Mouse (Mus musculus): ENCODE results near the gene Smad1.
A peak's percentile ranks its signal among the peaks of the same experiment; 100 is the strongest.
"Not testable (repeated sequence)": the region's sequence is repeated elsewhere in the genome, so short reads cannot be mapped to it uniquely, and the experiment has no call there.

The Smad1 gene

DNA sequence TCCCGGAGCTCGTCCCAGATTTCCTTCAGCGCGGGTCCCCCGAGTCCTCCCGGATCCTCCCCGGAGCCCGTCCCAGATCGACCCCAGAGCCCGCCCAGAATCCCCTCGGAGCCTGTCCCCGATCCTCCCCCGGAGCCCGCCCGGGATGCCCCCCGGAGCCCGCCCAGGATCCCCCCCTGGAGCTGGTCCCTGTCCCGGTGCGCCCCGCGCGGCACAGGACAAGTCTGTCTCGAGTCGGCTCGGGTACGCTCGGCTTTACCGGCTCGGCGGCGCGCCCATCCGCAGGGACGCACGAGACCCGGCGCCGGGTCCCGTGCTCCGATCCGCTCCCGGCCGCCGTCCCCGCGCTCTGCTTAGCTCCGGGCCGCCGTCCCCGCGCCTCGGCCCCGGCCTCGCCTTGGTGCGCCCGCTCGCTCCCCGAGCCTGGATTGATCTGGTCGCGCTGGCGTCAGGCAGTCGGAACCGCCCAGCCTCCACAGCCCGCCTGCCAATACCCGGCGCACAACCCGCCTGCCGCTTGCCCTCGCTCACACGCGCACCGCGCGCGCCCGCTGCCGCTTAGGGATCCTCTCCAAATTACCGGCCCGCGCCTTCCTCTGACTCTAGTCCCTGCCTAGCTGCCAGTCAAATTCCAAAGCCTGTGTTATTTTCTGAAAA lies at the start of gene Smad1:
Gene Smad1 (minus strand): TSS at position 525 of the 657 bp plus-strand sequence.
- DNase-seq (ENCODE audit: low spot score in 2 of 2) = peak; percentile 96 to 98

DNA sequence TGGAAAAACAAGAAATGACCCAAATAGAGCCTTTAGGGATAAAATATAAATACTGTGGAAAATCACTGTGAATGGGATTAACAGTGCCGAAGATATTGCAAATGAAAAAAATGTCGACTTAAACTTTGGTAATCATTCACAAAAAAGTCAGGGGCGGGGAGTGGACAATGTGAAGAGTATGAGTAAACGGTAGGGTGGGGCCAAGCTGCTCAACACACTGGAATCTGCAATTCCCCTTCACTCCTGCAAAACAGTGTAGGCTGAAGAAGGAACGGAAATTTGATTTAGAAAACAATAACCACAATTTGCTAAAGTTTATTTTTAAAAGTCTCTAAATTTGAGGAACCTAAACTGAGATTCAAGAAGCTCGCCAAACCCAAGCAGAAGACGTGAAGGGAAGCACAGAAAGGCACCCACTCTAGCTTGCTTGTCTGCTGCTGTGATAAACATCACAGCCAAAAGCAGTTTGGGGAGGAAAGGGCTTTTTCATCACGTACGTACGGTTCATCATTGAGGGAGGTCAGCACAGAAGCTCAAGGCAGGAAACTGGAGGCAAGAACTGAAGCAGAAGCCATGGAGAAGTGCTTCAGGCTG lies 48.0 kb upstream of the Smad1 start:
- peak in 1 of 2 experiments; percentile 2 for DNase-seq (ENCODE audit: low spot score in 2 of 2)

DNA sequence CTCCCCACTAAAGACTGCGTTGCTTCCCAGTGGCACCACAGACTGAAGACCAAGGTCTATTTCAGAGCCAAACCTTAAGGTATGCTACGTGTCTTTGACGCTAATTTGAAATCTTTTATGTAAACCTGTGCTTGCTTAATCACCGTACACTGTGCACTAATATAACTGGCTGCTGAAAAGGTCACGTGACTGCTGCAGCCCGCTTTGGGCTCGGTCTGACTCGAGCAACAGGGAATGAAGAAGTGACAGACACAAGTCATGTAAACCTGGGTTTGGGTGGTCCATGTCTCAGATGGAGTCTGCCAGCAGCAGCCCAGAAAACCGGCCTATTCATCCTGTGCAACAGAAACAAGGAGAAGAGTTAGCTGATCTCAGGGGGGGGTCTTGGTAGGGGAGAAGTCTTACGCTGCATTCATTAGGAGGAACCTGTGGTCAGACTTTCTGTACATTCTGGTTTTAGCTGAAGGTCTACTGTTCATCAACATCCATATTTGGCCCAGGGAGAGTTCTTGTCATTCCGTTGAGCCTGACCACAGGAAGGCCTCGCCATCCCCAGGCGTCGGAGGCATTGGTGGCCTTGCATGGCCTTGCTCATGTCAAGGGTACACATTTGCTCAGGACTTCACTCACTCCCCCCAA lies 44.3 kb upstream of the Smad1 start:
- DNase-seq (ENCODE audit: low spot score in 2 of 2) = no peak

DNA sequence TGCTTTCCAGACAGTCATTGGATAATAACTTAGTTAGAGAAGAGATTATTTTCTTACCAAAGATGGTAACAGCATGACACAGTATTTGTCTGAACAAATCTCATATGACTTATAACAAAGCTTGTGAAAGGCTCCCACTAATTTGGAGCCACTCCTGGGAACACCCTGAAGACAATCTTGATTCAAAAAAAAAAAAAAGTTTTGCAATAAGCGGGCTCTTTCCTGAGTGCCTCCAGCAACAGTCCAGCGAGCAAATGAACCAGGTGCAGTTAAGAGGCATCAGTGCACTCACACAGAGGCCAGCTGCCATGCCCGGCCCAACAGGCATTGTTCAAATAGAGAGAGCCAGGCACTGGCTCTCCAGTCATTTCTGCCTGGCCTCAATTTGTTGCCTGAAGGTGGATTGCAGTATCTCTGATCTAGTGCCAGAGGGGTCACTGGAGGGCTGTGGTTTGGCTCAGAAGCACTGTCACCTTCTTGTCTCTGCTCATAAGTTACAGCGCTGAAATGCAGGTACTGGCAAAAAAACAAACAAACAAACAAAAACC lies 34.7 kb upstream of the Smad1 start:
- DNase-seq (ENCODE audit: low spot score in 2 of 2) = no peak

DNA sequence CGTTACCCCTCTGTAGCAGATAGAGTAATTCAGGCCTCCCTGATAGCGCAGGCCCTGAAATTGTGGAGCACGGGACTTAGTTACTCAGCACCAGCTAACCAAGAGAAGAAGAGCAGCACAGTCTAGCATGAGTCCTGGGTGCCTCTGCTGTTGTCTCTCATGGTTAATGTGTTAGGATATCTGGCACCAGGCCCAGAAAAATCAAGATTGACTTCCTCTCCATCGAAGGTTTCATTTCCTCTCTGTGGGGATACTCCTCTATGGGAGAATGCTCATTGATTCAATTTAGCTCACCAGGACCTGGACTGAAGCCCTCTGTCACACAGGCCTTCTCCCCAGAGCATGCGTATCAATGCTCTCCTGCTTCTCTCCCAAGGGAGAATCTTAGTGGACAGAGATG lies 15.6 kb upstream of the Smad1 start:
- DNase-seq (ENCODE audit: low spot score in 2 of 2) = no peak

DNA sequence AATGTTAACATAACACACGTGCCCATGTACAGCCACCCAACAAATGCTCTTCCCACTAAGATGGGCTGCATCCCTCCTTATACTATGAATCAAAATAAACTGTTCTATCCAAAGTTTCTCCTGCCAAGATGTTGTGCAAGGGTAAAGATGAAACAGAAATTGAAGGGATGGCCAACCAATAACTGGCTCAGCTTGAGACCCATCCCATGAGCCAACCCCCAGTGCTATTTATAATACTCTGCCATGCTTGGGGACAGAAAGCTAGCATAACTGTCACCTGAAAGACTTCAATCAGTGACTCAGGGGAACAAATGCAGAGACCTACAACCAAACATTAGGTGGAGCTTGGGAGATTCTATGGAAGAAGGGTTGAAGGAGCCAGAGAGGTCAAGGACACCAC lies 11.2 kb upstream of the Smad1 start:
- DNase-seq (ENCODE audit: low spot score in 2 of 2) = no peak

DNA sequence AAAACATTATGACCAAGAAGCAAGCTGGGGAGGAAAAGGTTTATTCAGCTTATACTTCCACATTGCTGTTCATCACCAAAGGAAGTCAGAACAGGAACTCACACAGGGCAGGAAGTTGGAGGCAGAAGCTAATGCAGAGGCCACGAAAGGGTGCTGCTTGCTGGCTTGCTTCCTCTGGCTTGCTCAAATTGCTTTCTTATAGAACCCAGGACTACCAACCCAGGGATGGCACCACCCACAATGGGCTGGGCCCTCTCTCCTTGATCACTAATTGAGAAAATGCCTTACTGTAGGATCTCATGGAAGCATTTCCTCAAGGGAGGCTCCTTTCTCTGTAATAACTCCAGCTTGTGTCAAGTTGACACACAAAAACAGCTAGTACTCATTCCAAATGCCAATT lies 8.0 kb upstream of the Smad1 start:
- not testable (repeated sequence) for DNase-seq (ENCODE audit: low spot score in 2 of 2)

DNA sequence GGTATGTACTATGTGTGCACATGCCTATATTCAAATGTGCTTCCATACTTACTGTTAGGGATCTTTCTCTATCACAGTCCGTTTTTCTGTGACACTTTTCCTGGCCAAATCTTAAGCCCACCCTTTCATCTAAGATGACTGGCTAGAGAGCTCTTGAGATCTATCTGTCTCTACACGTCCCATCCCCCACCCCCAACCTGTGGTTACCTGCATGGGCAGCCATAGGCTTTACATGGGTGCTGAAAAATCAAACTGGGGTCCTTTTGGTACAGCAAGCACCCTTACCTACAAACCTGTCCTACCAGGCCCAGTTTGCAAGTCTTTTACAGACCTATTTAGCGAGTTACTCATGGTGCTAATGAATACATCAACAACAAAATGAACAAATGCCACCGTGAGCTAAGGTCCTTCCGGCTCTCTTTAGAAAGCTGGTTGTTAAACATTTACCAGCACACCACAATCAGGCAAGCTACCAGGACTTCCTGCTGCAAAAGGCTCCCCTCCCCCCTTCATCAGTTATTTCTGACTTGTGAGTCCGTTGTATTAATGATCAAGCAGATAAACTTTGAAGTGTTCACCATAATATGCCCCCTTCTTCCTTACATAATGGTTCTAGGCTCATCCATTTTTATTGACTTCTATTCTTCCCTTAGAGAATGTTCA lies 5.7 kb upstream of the Smad1 start:
- DNase-seq (ENCODE audit: low spot score in 2 of 2) = no peak

DNA sequence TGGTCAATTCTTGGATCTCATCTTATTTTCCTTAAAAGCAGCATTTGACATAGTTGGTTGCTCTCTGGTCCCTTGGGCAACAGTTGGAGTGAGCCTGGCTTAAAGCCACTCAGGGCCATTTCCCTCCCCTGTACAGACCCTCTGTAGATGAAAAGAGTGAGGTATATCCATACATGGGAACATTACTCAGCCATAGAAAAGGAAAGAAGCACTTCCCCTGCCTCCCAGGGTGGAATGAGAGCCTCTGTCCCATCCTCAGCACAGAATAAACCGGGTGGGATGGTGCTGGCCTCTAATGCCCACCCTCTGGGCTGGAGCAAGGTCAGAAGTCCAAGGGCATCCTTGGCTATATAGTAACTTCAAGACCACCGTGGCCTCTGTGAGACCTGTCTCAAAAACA lies 1.4 kb upstream of the Smad1 start:
- DNase-seq (ENCODE audit: low spot score in 2 of 2) = no peak

DNA sequence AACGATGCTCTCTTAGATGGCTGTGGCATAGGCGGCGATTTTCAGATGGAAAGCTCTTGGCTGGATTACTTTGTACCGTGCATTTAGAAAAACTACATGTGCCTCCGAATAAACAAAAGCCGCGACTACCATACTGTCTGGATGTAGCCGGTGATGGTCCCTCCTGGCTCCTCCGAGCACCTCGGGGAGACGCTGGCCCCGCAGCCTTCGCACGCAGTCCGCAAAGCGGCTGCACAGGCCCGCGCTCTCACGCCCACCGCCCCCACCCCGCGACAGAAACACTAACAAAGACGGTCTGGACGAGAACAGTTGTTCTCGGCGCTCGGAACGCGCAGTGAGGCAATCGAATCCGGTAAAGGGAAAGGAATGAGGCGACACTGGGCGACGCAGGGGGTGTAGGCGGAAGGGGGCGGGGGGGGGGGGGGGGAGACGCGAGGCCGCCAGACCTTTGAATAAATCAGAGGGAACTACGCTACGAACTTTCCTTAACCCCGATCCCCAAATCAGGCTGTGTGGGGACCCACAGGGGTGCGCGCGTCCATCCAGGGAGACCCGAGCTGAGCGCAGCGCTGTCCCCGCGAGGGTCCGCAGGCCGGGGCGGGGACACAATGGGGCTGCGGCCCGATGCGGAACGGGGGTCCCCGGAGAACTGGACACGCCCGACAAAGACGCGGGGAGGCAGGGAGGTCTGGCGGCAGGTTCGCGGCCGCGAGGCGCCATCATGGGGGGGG lies 902 bp downstream of the Smad1 start:
- peak; percentile 45 to 55 for DNase-seq (ENCODE audit: low spot score in 2 of 2)

DNA sequence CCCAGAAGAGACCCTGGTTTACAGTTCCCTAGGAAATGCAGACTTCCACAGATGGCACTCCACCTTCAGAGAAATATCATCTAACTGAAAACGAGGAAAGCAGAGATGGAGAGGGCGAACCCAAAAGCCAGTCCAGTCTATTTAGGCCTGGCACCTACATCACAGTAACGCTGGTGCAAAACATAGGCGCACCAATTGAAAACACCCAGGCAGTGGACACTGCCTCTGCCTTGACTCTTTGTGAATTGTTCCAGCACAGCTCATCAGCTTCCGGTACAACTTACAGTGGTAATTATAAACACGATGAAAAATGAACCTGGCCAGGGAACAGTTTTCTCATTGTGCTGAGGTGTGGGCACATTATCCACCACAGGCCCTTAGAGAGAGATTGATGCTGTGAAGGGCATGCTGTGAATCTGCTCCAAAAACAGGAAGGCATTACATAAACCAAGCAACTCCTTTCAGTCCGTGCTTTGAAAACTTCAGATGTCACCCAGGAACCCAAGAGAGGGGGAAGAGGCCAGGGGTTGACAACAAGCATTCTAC lies 1.5 kb downstream of the Smad1 start:
- peak in 1 of 2 experiments; percentile 53 for DNase-seq (ENCODE audit: low spot score in 2 of 2)

DNA sequence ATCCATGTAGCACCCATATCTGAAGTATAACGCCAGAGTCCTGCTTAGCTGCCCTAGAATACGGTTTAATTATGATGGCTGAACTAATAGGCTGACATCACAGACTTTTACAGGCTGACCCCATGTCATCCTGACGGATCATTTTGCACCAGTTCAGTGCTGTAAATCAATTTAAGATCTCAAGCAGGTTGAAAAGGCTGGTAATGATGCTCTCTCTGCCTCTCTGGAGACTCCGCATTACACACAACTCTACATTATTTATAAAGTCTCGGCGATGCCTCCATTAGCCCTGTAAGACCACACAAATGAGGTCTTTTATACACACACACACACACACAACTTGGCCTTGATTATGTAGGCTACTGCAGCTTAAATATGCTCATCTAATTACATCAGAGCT lies 2.4 kb downstream of the Smad1 start:
- no peak for DNase-seq (ENCODE audit: low spot score in 2 of 2)

DNA sequence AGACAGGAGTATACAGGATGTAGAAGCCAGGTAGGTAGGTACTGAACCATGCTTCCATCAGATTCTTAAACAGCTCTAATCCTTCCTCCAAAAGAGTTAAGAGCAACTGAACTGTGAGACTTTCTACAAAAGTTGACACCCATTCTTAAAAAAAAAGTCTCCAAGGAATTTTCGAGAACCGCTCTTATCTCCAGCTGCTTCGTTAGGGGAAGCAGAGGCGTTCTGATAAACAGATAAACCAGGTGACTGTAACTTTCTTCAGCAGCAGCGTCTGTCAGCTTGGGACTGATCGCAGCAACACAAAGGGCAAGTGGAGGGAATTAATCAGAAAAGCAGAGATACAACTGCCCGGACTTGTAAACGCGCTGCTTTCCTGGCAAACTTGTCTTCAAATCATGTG lies 5.3 kb downstream of the Smad1 start:
- DNase-seq (ENCODE audit: low spot score in 2 of 2) = no peak

DNA sequence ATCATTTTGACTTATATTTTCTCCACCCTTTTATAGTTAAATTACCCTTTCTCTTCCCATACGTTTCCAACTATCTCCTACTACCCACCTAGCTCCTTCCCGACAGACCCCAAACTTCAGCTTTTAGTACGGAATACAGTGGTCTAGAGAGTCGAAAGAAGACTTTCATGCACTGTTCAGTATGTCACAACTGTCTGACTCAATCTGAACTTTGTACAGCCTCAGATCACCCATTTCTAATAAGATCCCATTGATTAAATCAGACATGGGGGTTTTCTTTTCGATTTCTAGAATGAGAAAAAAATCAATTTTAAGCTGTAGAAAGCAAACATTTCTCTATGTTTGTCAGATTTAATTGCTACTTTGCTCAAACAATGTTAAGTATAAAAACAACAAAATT lies 6.1 kb downstream of the Smad1 start:
- no peak for DNase-seq (ENCODE audit: low spot score in 2 of 2)

DNA sequence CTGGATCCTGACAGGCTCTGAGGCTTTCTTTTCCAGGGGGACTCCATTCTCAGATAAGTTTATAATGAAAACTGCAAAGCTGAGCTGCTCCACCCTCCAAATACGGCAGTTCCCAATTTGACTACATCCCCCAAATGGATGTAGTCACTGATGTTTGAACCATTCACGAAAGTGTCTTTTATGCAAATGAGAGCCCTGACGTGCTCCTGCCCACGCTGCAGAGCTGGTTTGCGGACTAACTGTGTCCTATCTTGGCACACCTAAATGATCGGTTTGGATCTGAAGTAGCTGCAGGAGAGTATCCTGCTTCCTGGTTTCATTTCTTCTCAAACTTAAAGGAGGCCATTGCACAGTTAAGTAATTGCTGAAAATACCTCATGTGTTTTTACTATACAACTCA lies 6.7 kb downstream of the Smad1 start:
- DNase-seq (ENCODE audit: low spot score in 2 of 2) = no peak

DNA sequence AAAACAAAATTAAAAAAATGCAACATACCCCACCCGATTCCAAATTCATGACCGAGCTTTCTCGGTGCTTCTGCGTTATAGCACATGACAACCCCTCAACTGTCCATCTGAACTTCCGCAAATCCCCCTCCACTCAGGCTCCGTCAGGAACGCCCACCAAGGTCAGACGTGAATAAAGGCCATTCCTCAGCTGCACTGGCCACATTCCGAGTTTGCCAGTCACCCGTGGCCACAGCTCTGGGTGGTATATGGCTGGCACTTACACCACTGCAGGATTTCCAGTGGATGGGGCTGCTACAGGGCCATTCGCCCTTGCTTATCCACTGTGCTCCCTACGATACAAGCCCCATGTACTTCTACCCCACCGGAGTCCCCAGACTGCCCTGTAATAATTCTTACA lies 7.9 kb downstream of the Smad1 start:
- DNase-seq (ENCODE audit: low spot score in 2 of 2) = no peak

DNA sequence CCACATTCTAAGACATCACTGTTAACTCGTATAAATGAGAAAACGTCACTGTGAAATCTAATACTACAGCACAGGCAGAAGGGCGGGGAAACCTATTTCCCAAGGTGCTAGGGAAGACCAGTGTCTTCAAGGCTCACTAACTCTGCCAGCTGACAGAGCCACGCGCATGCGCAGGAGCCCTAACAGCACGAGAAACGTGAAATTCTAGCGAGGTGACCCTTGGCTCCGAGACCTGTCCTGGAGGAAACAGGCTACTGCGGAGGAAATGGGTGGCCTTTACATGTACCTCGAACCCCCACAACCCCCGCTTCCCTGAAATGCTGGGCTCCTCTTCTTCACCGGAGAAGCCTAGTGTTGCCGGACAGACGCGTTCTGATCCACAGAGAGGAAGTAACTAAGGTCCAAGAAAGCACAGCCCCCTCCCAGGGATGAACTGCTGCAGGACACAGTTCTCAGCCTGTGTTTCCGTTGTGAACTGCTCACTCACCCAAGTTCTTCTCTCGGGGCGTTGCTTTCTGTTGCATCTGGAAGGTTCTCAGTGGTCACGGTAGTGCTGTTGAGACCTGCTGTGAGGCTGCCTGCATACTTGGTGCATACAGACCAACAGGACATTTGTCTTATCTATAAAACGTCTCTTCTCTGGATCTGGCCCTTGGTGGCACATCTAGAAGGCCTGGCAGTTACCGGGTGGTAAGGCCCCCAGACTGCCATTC lies 10.1 kb downstream of the Smad1 start:
- DNase-seq (ENCODE audit: low spot score in 2 of 2) = no peak

DNA sequence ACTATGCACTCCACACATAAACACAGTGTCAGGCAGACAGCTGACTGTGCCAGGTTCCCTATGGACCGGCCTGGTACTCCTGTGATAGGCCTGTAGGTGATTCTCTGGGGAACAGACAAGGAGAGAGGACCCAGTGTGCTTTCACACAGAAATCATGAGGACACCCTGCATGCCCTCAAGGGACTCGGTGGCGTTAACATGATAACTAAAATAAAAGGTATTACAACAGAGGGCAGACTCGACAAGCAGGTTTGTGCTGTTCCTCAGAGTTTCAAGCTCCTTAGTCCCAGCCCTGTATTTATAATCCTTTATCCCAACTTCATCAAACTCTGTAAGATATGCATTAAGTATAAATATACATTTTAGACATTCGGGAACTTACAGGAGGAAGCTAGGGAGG lies 12.5 kb downstream of the Smad1 start:
- no peak for DNase-seq (ENCODE audit: low spot score in 2 of 2)

DNA sequence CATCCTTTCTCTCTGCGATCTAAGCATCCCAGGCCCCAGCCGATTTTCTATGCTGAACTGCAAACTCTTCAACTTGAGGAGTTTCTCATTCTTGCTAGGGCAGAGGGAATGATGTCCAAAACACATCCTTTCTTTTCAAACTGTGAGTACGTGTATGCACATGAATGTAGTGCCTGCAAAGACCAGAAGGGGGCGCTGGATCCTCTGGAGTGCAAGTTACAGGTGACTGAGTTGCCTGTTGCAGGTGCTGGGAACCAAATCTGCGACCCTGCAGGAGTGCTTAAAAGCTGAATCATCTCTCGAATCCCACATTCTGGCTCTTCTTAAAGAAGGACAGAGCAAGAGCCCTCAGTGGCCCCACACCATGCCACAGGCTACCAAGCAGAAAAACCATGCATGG lies 13.0 kb downstream of the Smad1 start:
- DNase-seq (ENCODE audit: low spot score in 2 of 2) = no peak

DNA sequence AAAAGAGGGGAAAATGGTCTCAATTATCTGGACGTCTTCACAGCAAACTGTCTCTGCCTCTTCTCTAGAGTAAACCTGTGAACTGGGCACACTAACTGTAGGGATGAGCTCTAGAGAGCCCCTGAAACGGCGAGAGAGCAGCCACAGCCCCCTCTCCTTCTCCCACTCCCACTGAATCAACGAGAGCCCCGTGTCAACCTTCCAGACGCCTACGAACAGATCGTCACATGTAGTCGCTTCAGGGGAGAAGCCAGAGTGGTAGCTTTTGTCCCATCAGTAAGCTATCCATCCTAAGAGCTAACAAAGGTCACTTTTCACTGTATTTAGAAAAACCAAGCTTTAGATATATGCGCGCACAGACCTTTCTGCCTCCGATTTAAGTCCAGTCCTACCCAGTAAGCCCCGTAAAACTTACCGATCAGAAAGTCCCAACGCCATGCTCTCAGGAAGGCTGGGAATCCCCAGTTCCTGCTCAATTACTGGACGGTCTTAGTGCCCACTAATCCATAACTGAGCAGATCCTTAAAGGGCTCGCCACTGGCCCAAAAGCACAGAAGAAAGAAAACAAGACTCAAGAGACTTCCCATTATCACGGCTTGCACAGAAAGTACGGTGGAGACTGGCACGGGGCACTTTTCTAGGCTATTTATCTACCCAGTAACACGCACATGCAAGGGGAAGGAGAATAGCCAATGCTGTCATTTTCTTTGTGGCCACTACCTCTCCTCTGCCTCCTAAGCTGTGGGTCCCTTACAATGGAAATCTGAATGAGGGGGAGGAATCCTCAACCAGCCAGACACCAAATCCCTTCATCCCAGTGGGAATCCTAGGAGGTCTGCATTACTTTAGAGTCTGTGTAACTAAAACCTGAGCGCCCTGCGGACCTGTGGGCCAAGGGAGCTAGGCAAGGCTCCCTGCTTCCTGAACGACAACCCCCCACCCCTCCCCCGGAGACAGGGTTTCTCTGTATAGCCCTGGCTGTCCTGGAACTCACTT lies 14.7 kb downstream of the Smad1 start:
- DNase-seq (ENCODE audit: low spot score in 2 of 2) = no peak

All from right cerebral cortex, adult 2 months (tissue).